Mouse (Mus musculus): ENCODE results near the gene Prkra. TPM values are rescaled to one million over a fixed set of nuclear protein-coding genes. Genes with fewer than 3 reads are reported as not detected.

The Prkra gene
- 34.1 and 35.7 TPM in 2 replicates for polyA plus RNA-seq (2015; fragmentation: Nextera tagmentation; extraction: Ambion mirVana)

GRCm38 (mm10) chr2:76647883-76648570, at the start of gene Prkra, which contains the start of gene Pjvk:
Prkra (minus strand) TSS chr2:76648015.
Pjvk (plus strand) TSS chr2:76648476.
- DNase-seq (ENCODE audit: low spot score) (peak; percentile 100), ATAC-seq (peak; percentile 98)
- no peak for TF ChIP-seq CTCF (IDR thresholded peaks at IDR 0.05)
- peak; percentile 73; the same call in 1 of the 2 replicates for TF ChIP-seq EP300 (IDR thresholded peaks at IDR 0.05)
- peak within 1 kb of the TSS; percentile 84 for H3K4me2 ChIP-seq (replicated peaks; ENCODE audit: low read depth, low read length)
- 0% methylated on average over 20 of the region's 42 CpGs for WGBS
- H3K9ac ChIP-seq (replicated peaks; ENCODE audit: low read depth), result peak within 1 kb of the TSS; percentile 63
- peaks cover 8% of the 10 kb centered on the region; the same call in 1 of the 2 replicates for H3K4me1 ChIP-seq (ENCODE audit: insufficient read depth, low read depth, low read length)
- H3K27me3 ChIP-seq (replicated peaks; ENCODE audit: insufficient read depth, low read length), result no peaks in the 10 kb centered on the region
- peak within 1 kb of the TSS; percentile 68 for H3K4me3 ChIP-seq (ENCODE audit: low read depth, low read length)
- H3K9me3 ChIP-seq (ENCODE audit: low read length), result no peaks in the 10 kb centered on the region
- peak within 1 kb of the TSS; percentile 79 for H3K27ac ChIP-seq (ENCODE audit: low read length)
- no peaks in the 10 kb centered on the region for H3K36me3 ChIP-seq (ENCODE audit: insufficient read depth, low read length)

DNA sequence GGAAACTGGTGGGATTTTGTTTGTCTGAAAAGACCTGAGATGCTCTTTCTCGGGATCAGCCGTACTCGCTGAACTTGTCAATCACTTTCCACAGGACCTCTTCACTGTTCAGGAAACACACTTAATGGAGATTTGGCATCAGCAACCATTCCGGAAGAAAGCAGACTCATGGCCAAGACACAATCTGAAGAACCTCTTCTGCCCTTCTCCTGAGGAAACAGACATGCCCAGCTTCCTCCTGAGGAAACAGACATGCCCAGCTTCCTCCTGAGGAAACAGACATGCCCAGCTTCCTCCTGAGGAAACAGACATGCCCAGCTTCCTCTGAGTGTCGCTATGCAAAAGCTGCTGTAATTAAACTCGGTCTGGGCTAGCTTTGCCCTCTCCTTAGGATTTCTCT, 47.5 kb upstream of the Prkra start:
- H3K4me3 ChIP-seq (ENCODE audit: low read depth, low read length), result no peak overlapping the region
- no peak overlapping the region for H3K27ac ChIP-seq (ENCODE audit: low read length)
- H3K36me3 ChIP-seq (ENCODE audit: insufficient read depth, low read length), result peaks cover 15% of the 10 kb centered on the region
- H3K9ac ChIP-seq (replicated peaks; ENCODE audit: low read depth), result no peak overlapping the region
- peak; percentile 51 for ATAC-seq
- WGBS, result 52% methylated on average over 6 of the region's 6 CpGs
- DNase-seq (ENCODE audit: low spot score), result peak; percentile 37
- H3K4me2 ChIP-seq (replicated peaks; ENCODE audit: low read depth, low read length), result no peak overlapping the region
- H3K27me3 ChIP-seq (replicated peaks; ENCODE audit: insufficient read depth, low read length), result no peaks in the 10 kb centered on the region
- TF ChIP-seq EP300 (IDR thresholded peaks at IDR 0.05), result peak; percentile 58; the same call in 1 of the 2 replicates
- TF ChIP-seq CTCF (IDR thresholded peaks at IDR 0.05), result no peak
- no peaks in the 10 kb centered on the region for H3K9me3 ChIP-seq (ENCODE audit: low read length)
- H3K4me1 ChIP-seq (ENCODE audit: insufficient read depth, low read depth, low read length), result no peaks in the 10 kb centered on the region

- Histone ChIP-seq H3K27me3 (replicated peaks; ENCODE audit: insufficient read depth, low read length) (no peaks in the 10 kb centered on the region), H3K4me2 (replicated peaks; ENCODE audit: low read depth, low read length) (no peak overlapping the region), H3K36me3 (ENCODE audit: insufficient read depth, low read length) (peaks cover 15% of the 10 kb centered on the region), H3K4me1 (ENCODE audit: insufficient read depth, low read depth, low read length) (no peaks in the 10 kb centered on the region), H3K9ac (replicated peaks; ENCODE audit: low read depth) (no peak overlapping the region), H3K27ac (ENCODE audit: low read length) (no peak overlapping the region), H3K4me3 (ENCODE audit: low read depth, low read length) (no peak overlapping the region), H3K9me3 (ENCODE audit: low read length) (no peaks in the 10 kb centered on the region)
- WGBS, result 84% methylated on average over 5 of the region's 5 CpGs
- DNase-seq (ENCODE audit: low spot score), result no peak
- ATAC-seq, result no peak
- TF ChIP-seq EP300 (IDR thresholded peaks at IDR 0.05) (no peak), CTCF (IDR thresholded peaks at IDR 0.05) (no peak)
Measured at GRCm38 (mm10) chr2:76693765-76694164, 46.0 kb upstream of the Prkra start.

DNA sequence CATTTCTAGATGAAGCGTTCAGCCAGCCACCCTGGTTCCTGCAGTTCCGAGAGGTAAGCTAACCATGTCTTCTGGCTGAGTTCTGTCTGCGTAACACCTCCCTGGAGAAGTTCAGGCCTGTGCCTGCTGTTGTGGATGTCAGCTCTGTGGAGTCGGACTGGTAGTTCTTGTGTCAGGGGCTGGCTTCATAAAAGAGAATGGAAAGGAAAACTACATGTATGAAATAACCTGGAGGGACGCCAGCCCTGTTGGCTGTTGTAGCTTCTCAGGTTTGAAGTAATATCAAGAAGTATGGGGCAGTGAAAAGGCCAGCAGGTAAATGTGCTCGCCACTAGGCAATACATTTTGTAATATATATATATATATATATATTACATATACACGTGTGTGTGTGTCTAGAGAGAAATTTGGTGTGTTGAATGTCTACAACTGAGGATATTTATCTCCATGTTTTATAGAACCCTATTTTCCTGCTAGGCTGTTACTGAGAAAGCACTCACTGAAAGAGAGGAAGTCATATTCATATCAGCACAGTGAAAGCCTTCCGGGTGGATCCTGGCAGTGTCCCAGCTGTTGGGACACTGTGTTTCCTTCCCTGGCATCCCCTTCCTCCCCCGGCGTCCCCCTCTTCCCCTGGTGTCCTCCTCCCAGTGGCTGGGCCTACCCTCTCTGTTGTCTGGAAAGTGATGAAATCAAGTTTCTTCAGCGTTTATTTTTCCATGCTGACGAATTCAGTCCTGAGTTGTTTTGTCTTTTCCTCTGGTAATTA, 42.8 kb upstream of the Prkra start:
- no peak overlapping the region for H3K4me3 ChIP-seq (ENCODE audit: low read depth, low read length)
- H3K36me3 ChIP-seq (ENCODE audit: insufficient read depth, low read length), result peaks cover 41% of the 10 kb centered on the region
- DNase-seq (ENCODE audit: low spot score), result peak; percentile 87
- H3K27ac ChIP-seq (ENCODE audit: low read length), result peak overlapping the region; percentile 44; the same call in 1 of the 2 replicates
- peak; percentile 96 for ATAC-seq
- TF ChIP-seq EP300 (IDR thresholded peaks at IDR 0.05) (peak; percentile 83), CTCF (IDR thresholded peaks at IDR 0.05) (no peak)
- H3K9me3 ChIP-seq (ENCODE audit: low read length), result no peaks in the 10 kb centered on the region
- WGBS, result 52% methylated on average over 12 of the region's 12 CpGs
- no peaks in the 10 kb centered on the region for H3K27me3 ChIP-seq (replicated peaks; ENCODE audit: insufficient read depth, low read length)
- H3K4me1 ChIP-seq (ENCODE audit: insufficient read depth, low read depth, low read length), result no peaks in the 10 kb centered on the region
- H3K4me2 ChIP-seq (replicated peaks; ENCODE audit: low read depth, low read length), result no peak overlapping the region
- H3K9ac ChIP-seq (replicated peaks; ENCODE audit: low read depth), result no peak overlapping the region

- H3K9ac ChIP-seq (replicated peaks; ENCODE audit: low read depth), result no peak overlapping the region
- ATAC-seq (no peak), DNase-seq (ENCODE audit: low spot score) (no peak)
- no peak overlapping the region for H3K4me2 ChIP-seq (replicated peaks; ENCODE audit: low read depth, low read length)
- no peaks in the 10 kb centered on the region for H3K4me1 ChIP-seq (ENCODE audit: insufficient read depth, low read depth, low read length)
- H3K27me3 ChIP-seq (replicated peaks; ENCODE audit: insufficient read depth, low read length), result no peaks in the 10 kb centered on the region
- H3K9me3 ChIP-seq (ENCODE audit: low read length), result no peaks in the 10 kb centered on the region
- 47% methylated on average over 7 of the region's 7 CpGs for WGBS
- H3K4me3 ChIP-seq (ENCODE audit: low read depth, low read length), result no peak overlapping the region
- no peak overlapping the region for H3K27ac ChIP-seq (ENCODE audit: low read length)
- H3K36me3 ChIP-seq (ENCODE audit: insufficient read depth, low read length), result peaks cover 40% of the 10 kb centered on the region
- TF ChIP-seq EP300 (IDR thresholded peaks at IDR 0.05), result no peak
- TF ChIP-seq CTCF (IDR thresholded peaks at IDR 0.05), result no peak
Measured at GRCm38 (mm10) chr2:76688162-76688561, 40.3 kb upstream of the Prkra start.

- H3K4me3 ChIP-seq (ENCODE audit: low read depth, low read length), result no peak overlapping the region
- DNase-seq (ENCODE audit: low spot score) (no peak), ATAC-seq (no peak)
- WGBS, result 59% methylated on average over 3 of the region's 3 CpGs
- H3K9ac ChIP-seq (replicated peaks; ENCODE audit: low read depth), result no peak overlapping the region
- H3K4me2 ChIP-seq (replicated peaks; ENCODE audit: low read depth, low read length), result no peak overlapping the region
- TF ChIP-seq EP300 (IDR thresholded peaks at IDR 0.05), result no peak
- TF ChIP-seq CTCF (IDR thresholded peaks at IDR 0.05), result no peak
- H3K9me3 ChIP-seq (ENCODE audit: low read length), result no peaks in the 10 kb centered on the region
- H3K36me3 ChIP-seq (ENCODE audit: insufficient read depth, low read length), result peaks cover 37% of the 10 kb centered on the region
- no peak overlapping the region for H3K27ac ChIP-seq (ENCODE audit: low read length)
- H3K4me1 ChIP-seq (ENCODE audit: insufficient read depth, low read depth, low read length), result no peaks in the 10 kb centered on the region
- no peaks in the 10 kb centered on the region for H3K27me3 ChIP-seq (replicated peaks; ENCODE audit: insufficient read depth, low read length)
Measured at GRCm38 (mm10) chr2:76687608-76688007, 39.8 kb upstream of the Prkra start.

Measured in lung, postnatal 0 days (tissue).